Mouse (Mus musculus) liver, embryonic 13.5 days (tissue): ENCODE data around the gene Ecsit. TPM values are rescaled to one million over a fixed set of nuclear protein-coding genes. Genes with fewer than 3 reads are reported as not detected.

Source experiments
- ATAC-seq: fragments of 200-750 bp; cut with Nextera tagmentation; 2 replicates; pipeline ENCODE4 v1.8.0; 2017; ENCODE audit warnings: low read depth, mild to moderate bottlenecking, moderate number of reproducible peaks, moderate library complexity
- DNase-seq: peaks from one replicate; pipeline ENCODE4 v3.0.0; 2022
- H3K27ac ChIP-seq: fragments of 300-500 bp; sonication (generic); 2 replicates; pipeline ENCODE4 v1.5.1; 2015; ENCODE audit warnings: moderate library complexity, mild to moderate bottlenecking, inconsistent platforms
- H3K27me3 ChIP-seq: fragments of 300-500 bp; sonication (generic); 2 replicates; pipeline ENCODE4 v1.6.1; 2015; ENCODE audit warnings: mild to moderate bottlenecking, inconsistent platforms
- H3K36me3 ChIP-seq: fragments of 300-500 bp; sonication (generic); 2 replicates; pipeline ENCODE4 v1.6.1; 2015; ENCODE audit warnings: mild to moderate bottlenecking, inconsistent platforms
- H3K4me1 ChIP-seq: fragments of 300-500 bp; sonication (generic); replicated peaks from 2 replicates; pipeline ENCODE4 v1.6.1; 2015; ENCODE audit warnings: inconsistent platforms
- H3K4me2 ChIP-seq: fragments of 300-500 bp; sonication (generic); 2 replicates; pipeline ENCODE4 v1.6.1; 2015; ENCODE audit warnings: inconsistent platforms, mild to moderate bottlenecking, moderate library complexity
- H3K4me3 ChIP-seq: fragments of 300-500 bp; sonication (generic); replicated peaks from 2 replicates; pipeline ENCODE4 v1.5.1; 2015; ENCODE audit warnings: mild to moderate bottlenecking, inconsistent platforms
- H3K9ac ChIP-seq: fragments of 300-500 bp; sonication (generic); 2 replicates; pipeline ENCODE4 v1.6.1; 2015; ENCODE audit warnings: mild to moderate bottlenecking, inconsistent platforms
- H3K9me3 ChIP-seq: fragments of 300-500 bp; sonication (generic); replicated peaks from 2 replicates; pipeline ENCODE4 v1.6.1; 2016; ENCODE audit warnings: inconsistent platforms
- WGBS: fragments of 180-500 bp; shearing (Covaris S2); methylation state at CpG from one replicate; pipeline ENCODE4 v1.1.7; 2015; ENCODE audit not compliant: insufficient replicate concordance; 5-methylcytosine and 5-hydroxymethylcytosine counted together
- polyA plus RNA-seq: library from polyadenylated mRNA; unstranded; fragments of >200 nt; fragmentation: Nextera tagmentation; extraction: Ambion mirVana; gene quantifications from 2 replicates; pipeline ENCODE4 v1.2.1, GENCODE M21; 2015

Ecsit gene
- polyA plus RNA-seq, 1 experiment from 2014 or later = 33.4 TPM

DNA sequence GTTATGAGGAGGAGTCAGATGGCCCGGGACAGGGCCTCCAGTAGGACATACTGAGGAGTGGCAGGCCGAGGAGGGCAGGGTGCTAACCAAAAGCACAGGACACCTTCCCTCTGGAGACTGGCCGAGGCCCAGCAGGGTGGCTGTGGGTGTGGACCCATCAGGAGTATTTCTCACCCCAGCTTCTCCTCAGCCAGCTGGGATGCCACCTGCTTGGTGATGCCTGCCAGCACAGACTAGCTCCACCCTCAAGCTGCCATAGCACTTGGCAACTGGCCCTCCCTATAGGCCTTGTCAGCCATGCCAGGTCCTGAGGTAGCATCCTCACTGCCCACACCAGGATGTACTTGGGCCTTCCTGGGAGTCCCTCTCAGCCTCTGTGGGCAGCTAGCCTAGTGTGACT, 20.9 kb downstream of the Ecsit start:
- ATAC-seq = no peak
- no peak for DNase-seq
- Histone ChIP-seq H3K36me3 (peaks cover 66% of the 10 kb centered on the region), H3K4me3 (no peak overlapping the region), H3K9ac (no peak overlapping the region), H3K9me3 (0 out of 2 replicates have a peak, but pooled peaks cover 2% of the 10 kb centered on the region), H3K4me2 (no peak overlapping the region), H3K4me1 (peaks cover under 1% of the 10 kb centered on the region; the same call in 1 of the 2 replicates), H3K27ac (no peak overlapping the region), H3K27me3 (no peaks in the 10 kb centered on the region)
- WGBS = 82% methylated on average over 3 of the region's 3 CpGs

DNA sequence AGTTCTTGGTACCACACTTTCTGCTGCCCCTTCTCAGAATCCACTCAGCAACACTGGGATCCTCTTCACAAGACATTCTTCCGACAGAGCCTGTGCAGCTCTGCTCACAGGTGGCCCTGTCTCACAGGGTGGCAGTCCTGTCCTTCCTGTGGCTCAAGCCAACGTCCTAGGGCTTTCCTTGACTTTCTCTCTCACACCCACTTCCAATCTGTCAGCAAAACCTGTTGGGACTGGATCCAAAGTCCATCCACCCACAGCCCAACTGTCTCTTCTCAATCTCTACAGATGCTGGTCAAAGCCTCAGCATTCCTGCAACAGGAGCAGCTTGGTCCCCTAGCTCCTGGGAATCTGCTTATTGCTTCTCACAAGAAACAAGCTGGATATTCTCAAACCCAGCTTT, 23.9 kb downstream of the Ecsit start:
- no peak overlapping the region for H3K4me2 ChIP-seq
- H3K4me3 ChIP-seq = no peak overlapping the region
- no peaks in the 10 kb centered on the region for H3K27me3 ChIP-seq
- peaks cover under 1% of the 10 kb centered on the region; the same call in 1 of the 2 replicates for H3K4me1 ChIP-seq
- DNase-seq (no peak), ATAC-seq (no peak)
- no peak overlapping the region for H3K27ac ChIP-seq
- H3K36me3 ChIP-seq = peaks cover 60% of the 10 kb centered on the region
- H3K9me3 ChIP-seq = 0 out of 2 replicates have a peak, but pooled peaks cover 4% of the 10 kb centered on the region
- no peak overlapping the region for H3K9ac ChIP-seq
- 68% methylated on average over 2 of the region's 2 CpGs for WGBS

DNA sequence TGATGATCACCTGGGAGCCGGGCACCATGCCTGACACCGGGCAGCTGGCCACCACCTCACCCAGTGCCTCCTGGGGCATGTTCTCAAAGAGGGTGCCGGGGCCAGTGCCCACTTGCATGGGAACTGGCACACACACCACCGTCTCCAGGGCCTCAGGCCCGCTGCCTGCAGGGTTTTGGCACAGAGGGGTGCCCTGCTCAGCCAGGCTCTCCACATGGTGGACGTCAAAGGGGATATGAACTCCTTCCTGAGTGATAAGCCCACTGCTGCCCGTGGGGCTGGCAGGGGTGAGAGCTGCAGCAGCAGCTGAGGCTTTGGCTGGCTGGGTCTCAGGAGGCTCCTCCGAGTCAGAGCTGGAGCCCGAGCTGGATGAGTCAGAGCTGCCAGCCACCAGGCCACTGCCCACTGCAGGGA, 27.2 kb downstream of the Ecsit start:
- DNase-seq (no peak), ATAC-seq (no peak)
- 0 out of 2 replicates have a peak, but pooled peaks cover 4% of the 10 kb centered on the region for H3K9me3 ChIP-seq
- H3K4me3 ChIP-seq = no peak overlapping the region
- H3K9ac ChIP-seq = no peak overlapping the region
- H3K4me2 ChIP-seq = no peak overlapping the region
- H3K4me1 ChIP-seq = peaks cover 16% of the 10 kb centered on the region
- WGBS = 82% methylated on average over 9 of the region's 9 CpGs
- peaks cover 32% of the 10 kb centered on the region for H3K36me3 ChIP-seq
- H3K27ac ChIP-seq = no peak overlapping the region
- peaks cover 33% of the 10 kb centered on the region for H3K27me3 ChIP-seq

DNA sequence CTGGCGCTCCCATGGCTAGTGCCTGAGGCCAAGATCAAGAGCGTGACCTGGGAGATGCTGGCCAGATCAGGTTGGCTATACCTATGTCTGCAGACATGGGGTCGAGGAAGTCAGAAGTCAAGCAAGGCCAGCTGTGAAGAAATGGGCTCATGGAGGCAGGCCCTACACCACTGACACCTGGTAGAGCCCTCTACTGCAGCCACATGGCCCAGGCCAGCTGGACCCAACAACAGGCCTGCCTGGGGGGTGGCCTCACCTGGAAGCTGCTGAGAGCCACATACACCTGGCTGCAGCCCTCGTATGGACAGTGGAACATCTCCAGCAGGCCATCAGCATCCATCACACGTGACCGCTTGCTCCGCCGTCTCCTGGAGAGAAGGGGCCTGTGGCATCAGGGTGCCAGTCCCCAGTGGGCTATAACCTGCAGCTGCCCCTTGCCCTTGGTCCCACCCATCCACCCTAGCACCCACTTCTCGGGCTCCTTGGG, 28.2 kb downstream of the Ecsit start:
- 80% methylated on average over 9 of the region's 9 CpGs for WGBS
- peaks cover 16% of the 10 kb centered on the region for H3K4me1 ChIP-seq

DNA sequence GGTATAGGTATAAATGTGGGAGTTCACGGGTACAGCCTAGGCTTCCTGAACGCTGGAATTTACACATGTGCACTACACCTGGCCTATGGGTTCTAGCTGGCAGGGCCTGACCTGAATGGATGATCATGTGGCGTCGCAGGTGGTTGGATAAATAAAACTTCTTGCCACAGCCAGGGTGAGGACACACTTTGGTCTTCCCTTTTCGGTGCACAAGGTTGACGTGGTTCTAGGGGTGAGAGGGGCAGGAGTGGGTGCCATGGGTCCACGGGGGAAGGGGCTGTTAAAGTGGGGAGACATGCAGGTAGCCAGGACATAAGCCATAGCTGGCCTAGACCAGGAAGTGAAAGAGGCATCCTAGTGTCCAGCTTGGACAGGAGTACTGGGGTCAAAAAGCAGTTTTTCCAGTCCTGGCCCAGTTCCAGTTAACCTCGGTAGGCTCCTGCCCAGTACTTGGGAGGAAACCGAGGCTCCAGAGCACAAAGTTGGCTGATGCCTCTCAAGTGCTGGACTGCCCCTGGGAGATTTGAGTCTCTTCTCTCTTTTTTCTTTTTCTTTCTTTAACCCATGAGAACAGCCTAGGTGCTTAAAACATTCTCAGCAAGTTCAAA, 28.8 kb downstream of the Ecsit start:
- H3K27me3 ChIP-seq = peaks cover 49% of the 10 kb centered on the region
- H3K4me3 ChIP-seq = no peak overlapping the region
- ATAC-seq (no peak), DNase-seq (no peak)
- H3K27ac ChIP-seq = no peak overlapping the region
- peaks cover 24% of the 10 kb centered on the region for H3K36me3 ChIP-seq
- no peak overlapping the region for H3K4me2 ChIP-seq
- peaks cover 22% of the 10 kb centered on the region for H3K4me1 ChIP-seq
- 62% methylated on average over 9 of the region's 9 CpGs for WGBS
- 0 out of 2 replicates have a peak, but pooled peaks cover 4% of the 10 kb centered on the region for H3K9me3 ChIP-seq
- no peak overlapping the region for H3K9ac ChIP-seq

More for the DNA sequence above, 28.2 kb downstream of the Ecsit start:
- 0 out of 2 replicates have a peak, but pooled peaks cover 4% of the 10 kb centered on the region for H3K9me3 ChIP-seq
- H3K36me3 ChIP-seq = peaks cover 24% of the 10 kb centered on the region
- no peak overlapping the region for H3K4me3 ChIP-seq
- no peak overlapping the region for H3K9ac ChIP-seq
- peaks cover 42% of the 10 kb centered on the region for H3K27me3 ChIP-seq
- ATAC-seq (no peak), DNase-seq (no peak)
- H3K27ac ChIP-seq = no peak overlapping the region
- no peak overlapping the region for H3K4me2 ChIP-seq

DNA sequence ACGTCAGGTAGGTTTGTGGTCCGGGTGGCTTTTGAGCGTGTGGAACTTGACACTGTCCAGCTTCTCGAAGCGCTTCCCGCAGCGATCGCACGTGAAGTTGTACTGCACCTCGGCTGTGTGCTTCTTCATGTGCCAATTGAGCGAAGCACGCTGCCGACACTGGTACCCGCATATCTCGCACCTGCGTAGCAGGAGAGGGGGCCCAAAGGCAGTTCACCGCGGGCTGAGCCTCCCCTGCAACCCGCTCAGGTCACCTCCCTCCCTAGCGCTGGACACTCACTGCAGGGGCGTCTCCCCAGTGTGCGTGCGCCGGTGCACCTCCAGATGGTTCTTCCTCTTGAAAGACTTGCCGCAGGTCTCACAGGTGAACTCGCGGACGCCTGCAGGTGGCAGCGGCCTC, 29.5 kb downstream of the Ecsit start:
- H3K27ac ChIP-seq = no peak overlapping the region
- ATAC-seq = no peak
- no peak overlapping the region for H3K4me2 ChIP-seq
- H3K4me1 ChIP-seq = peaks cover 29% of the 10 kb centered on the region
- H3K4me3 ChIP-seq = no peak overlapping the region
- no peak overlapping the region for H3K9ac ChIP-seq
- H3K36me3 ChIP-seq = peaks cover 24% of the 10 kb centered on the region
- no peak for DNase-seq
- H3K27me3 ChIP-seq = peaks cover 56% of the 10 kb centered on the region
- 37% methylated on average over 29 of the region's 29 CpGs for WGBS
- H3K9me3 ChIP-seq = 0 out of 2 replicates have a peak, but pooled peaks cover 4% of the 10 kb centered on the region

DNA sequence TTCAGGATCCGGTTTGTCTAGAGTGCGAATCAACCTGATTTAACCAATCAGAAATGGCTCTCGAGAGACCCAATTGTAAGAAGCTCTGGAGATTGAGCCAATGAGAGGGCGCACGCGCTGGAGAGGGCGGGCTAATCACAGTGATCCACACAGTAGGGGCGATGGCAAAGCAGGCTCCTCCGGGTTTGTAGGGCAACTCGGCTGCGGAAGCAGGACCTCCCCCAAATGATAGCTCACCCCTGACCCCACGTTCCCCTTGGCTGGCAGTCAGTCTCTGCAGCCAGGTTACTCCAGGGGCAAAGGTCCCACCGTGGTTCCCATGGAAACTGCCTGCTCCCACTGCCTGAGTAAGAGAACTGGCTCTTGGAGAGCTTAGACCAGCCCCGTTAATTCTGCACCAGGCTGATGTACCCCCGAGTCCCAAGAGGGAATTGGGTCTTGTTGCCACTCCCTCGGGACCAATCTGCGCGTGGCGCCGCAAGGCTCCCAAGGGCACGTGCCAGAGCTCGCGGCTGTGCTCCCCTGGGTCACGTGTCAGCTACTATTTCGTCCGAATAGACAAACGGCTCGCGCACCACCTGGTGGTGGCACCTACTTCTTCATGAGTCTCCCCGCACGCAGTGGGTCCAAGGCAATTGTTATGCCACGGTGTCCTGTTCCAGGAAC, 30.7 kb downstream of the Ecsit start:
- H3K36me3 ChIP-seq = peaks cover 20% of the 10 kb centered on the region

DNA sequence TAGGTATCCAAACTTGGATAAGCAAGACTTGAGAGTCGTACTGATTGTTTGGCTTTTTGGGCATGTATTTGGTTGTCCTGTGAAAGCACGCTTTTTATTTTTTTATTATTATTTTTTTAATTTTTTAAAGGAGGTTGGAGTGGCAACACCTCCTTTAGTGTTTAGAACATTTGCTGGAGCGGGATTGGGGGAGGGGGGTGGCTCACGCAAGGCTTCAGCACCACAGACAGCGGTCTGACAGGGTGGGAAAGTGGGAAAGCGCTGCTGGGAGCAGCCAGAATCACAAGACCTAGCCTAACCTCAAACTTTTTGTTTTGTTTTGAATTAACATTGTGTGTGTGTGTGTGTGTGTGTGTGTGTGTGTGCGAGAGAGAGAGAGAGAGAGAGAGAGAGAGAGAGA, 31.6 kb downstream of the Ecsit start:
- Histone ChIP-seq H3K4me2 (no peak overlapping the region), H3K4me3 (no peak overlapping the region), H3K9me3 (no peaks in the 10 kb centered on the region), H3K36me3 (peaks cover 16% of the 10 kb centered on the region), H3K9ac (no peak overlapping the region), H3K27me3 (peaks cover 77% of the 10 kb centered on the region), H3K27ac (no peak overlapping the region), H3K4me1 (peaks cover 44% of the 10 kb centered on the region)
- 22% methylated on average over 6 of the region's 7 CpGs for WGBS
- ATAC-seq = no peak
- DNase-seq = no peak

More for the DNA sequence above, 30.7 kb downstream of the Ecsit start:
- Histone ChIP-seq H3K27me3 (peaks cover 68% of the 10 kb centered on the region), H3K4me3 (peak overlapping the region; percentile 22), H3K4me2 (peak overlapping the region; percentile 46), H3K9ac (no peak overlapping the region), H3K9me3 (0 out of 2 replicates have a peak, but pooled peaks cover 3% of the 10 kb centered on the region), H3K4me1 (peaks cover 40% of the 10 kb centered on the region), H3K27ac (no peak overlapping the region)
- peak; percentile 67 for ATAC-seq
- 2% methylated on average over 32 of the region's 32 CpGs for WGBS
- DNase-seq = peak; percentile 51

DNA sequence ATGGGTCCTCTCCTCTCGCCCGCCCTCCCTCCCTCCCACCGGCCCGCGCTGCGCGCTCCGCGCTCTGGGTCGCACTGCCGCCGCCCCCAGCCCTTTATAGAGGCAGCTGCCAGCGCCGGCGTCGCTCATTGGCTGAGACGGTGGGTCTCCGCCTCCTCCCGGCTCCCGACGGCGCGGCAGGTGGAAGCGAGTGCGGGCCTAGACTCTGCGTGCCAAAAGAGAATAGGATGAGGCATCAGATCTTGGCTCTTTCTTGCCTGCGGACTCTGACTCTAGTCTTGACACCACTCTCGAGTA, 33.3 kb downstream of the Ecsit start, which contains the start of gene Elavl3:
Gene Elavl3, minus strand, starts transcription at position 66 of the 297 bp plus-strand sequence.
- H3K27me3 ChIP-seq = peaks cover 87% of the 10 kb centered on the region
- no peak for ATAC-seq
- peak within 1 kb of the TSS; percentile 40 for H3K4me3 ChIP-seq
- H3K9ac ChIP-seq = no peak within 1 kb of the TSS
- H3K9me3 ChIP-seq = no peaks in the 10 kb centered on the region
- peak within 1 kb of the TSS; percentile 68 for H3K4me2 ChIP-seq
- no peak for DNase-seq
- 2% methylated on average over 26 of the region's 28 CpGs for WGBS
- no peak within 1 kb of the TSS for H3K27ac ChIP-seq
- H3K4me1 ChIP-seq = peaks cover 44% of the 10 kb centered on the region
- peaks cover 1% of the 10 kb centered on the region; the same call in 1 of the 2 replicates for H3K36me3 ChIP-seq

DNA sequence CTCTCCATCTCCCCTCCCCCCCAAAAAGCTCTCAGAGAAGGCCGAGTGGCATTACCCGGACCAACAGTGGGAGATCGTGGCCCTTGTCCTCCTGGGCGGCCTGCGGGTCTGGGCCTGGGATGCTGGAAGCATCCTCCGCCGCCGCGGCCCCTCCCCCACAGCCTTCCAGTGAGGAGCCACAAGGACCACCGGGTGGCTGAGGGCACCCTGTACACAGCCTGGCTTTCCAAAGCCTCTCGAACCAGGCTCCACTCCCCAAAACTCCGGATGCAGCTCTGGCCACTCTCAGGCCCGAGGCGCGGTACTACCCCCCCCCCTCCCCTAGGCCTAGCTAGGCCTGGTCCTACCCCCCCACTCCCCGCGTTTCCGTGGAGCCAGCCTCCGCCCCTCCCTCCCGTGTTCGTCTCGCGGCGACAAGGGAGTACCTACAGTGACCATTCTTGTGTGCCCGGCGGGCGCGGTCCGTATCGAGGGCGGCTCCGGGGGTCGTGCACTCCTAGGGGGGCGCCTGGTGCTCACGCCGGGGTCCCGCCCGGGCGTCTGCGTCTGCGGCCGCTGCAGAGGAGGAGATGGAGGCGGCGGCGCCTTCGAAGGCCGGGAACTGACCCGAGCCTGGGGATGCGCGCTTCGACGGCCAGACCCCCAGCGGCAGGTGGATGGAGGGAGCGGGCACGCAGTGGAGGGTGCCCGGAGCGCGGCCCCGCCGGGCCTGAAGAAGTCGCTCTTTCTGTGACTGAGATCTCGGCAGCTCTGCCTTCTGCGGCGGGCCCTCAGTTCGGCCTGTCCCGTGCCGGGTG, 33.9 kb downstream of the Ecsit start:
- peak overlapping the region; percentile 40 for H3K4me3 ChIP-seq
- ATAC-seq (no peak), DNase-seq (no peak)
- WGBS = 4% methylated on average over 59 of the region's 67 CpGs
- H3K4me2 ChIP-seq = peak overlapping the region; percentile 68
- H3K9me3 ChIP-seq = no peaks in the 10 kb centered on the region
- no peak overlapping the region for H3K27ac ChIP-seq
- H3K9ac ChIP-seq = no peak overlapping the region
- H3K36me3 ChIP-seq = no peaks in the 10 kb centered on the region
- H3K27me3 ChIP-seq = peaks cover 87% of the 10 kb centered on the region
- H3K4me1 ChIP-seq = peaks cover 44% of the 10 kb centered on the region

DNA sequence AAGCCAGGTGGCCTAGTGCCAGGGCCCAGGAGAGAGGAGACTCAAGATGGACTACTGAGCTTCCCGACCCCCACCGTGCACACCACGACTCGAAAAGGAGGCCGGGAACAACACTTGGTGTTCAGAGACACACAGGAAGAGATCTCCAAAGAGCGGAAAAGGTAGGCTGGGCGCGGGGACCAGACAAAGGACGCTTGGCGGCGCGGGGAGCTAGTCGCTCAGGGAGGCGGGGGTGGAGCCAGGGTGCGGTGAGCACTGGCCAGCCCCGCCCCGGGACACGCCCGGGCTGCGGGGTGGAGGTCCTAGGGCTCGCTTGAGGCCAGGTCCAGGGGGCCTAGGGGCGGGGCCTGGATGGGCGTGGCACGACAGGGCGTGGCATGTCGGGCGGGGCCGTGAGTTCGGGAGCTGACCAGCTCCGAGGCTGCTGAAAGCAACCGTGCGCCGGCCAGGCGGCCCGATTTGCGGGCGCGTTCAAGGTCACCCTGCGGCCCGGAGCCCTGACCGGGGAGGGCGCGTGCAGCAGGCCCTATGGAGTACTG, 34.8 kb downstream of the Ecsit start:
- Histone ChIP-seq H3K27me3 (peaks cover 81% of the 10 kb centered on the region), H3K4me2 (peak overlapping the region; percentile 68), H3K4me3 (peak overlapping the region; percentile 40), H3K4me1 (peaks cover 41% of the 10 kb centered on the region), H3K27ac (no peak overlapping the region), H3K9ac (no peak overlapping the region), H3K36me3 (no peaks in the 10 kb centered on the region), H3K9me3 (no peaks in the 10 kb centered on the region)
- DNase-seq (peak; percentile 79), ATAC-seq (peak; percentile 72)
- WGBS = 1% methylated on average over 43 of the region's 43 CpGs
